Mouse (Mus musculus): ENCODE measurements at regions not wholly inside any gene's neighbourhood (a gene's known extent, or its start where the extent isn't known, plus 50 kb on each side); places are given as distances from the start of the nearest gene placed in this dataset.
"Not testable (repeated sequence)": the region's sequence is repeated elsewhere in the genome, so short reads cannot be mapped to it uniquely, and the experiment has no call there.

- DNase-seq, result no peak
These were observed 575.8 kb downstream of the Cypt12 start for GRCm38 (mm10) chr3:18524011-18524410.

- no peak for DNase-seq
These were observed 609.0 kb downstream of the Cypt12 start for GRCm38 (mm10) chr3:18557201-18557600.

- no peak for DNase-seq
These were observed 612.1 kb downstream of the Cypt12 start for GRCm38 (mm10) chr3:18560282-18560785.

- DNase-seq, result not testable (repeated sequence)
These were observed 632.9 kb downstream of the Cypt12 start for GRCm38 (mm10) chr3:18580911-18581626.

- no peak for DNase-seq
These were observed 672.4 kb downstream of the Cypt12 start for GRCm38 (mm10) chr3:18620608-18621007.

GRCm38 (mm10) chr3:18623831-18624304 is 675.7 kb downstream of the Cypt12 start:
- peak; percentile 68 for DNase-seq

- peak; percentile 57 for DNase-seq
These were observed 676.4 kb downstream of the Cypt12 start for GRCm38 (mm10) chr3:18624381-18625145.

GRCm38 (mm10) chr3:18625395-18626328 is 677.5 kb downstream of the Cypt12 start:
- peak; percentile 17 for DNase-seq

- no peak for DNase-seq
These were observed 678.2 kb downstream of the Cypt12 start for GRCm38 (mm10) chr3:18626375-18626774.

- DNase-seq, result no peak
These were observed 678.6 kb downstream of the Cypt12 start for GRCm38 (mm10) chr3:18626820-18627219.

GRCm38 (mm10) chr3:18629233-18629632 is 681.0 kb downstream of the Cypt12 start:
- DNase-seq, result no peak

- DNase-seq, result no peak
These were observed 683.4 kb downstream of the Cypt12 start for GRCm38 (mm10) chr3:18631601-18632000.

- DNase-seq, result no peak
These were observed 686.6 kb downstream of the Cypt12 start for GRCm38 (mm10) chr3:18634855-18635254.

GRCm38 (mm10) chr3:18637553-18637952 is 689.3 kb downstream of the Cypt12 start:
- no peak for DNase-seq

- no peak for DNase-seq
These were observed 692.1 kb downstream of the Cypt12 start for GRCm38 (mm10) chr3:18640286-18640685.

GRCm38 (mm10) chr3:18641688-18642087 is 693.5 kb downstream of the Cypt12 start:
- DNase-seq, result no peak

- peak; percentile 32 for DNase-seq
These were observed 695.3 kb downstream of the Cypt12 start for GRCm38 (mm10) chr3:18643408-18644035.

GRCm38 (mm10) chr3:18645481-18645880 is 697.3 kb downstream of the Cypt12 start:
- DNase-seq, result no peak

- DNase-seq, result no peak
These were observed 697.7 kb downstream of the Cypt12 start for GRCm38 (mm10) chr3:18645927-18646326.

- DNase-seq, result no peak
These were observed 705.3 kb downstream of the Cypt12 start for GRCm38 (mm10) chr3:18653557-18653956.

- no peak for DNase-seq
These were observed 717.5 kb downstream of the Cypt12 start for GRCm38 (mm10) chr3:18665738-18666137.

- no peak for DNase-seq
These were observed 719.5 kb downstream of the Cypt12 start for GRCm38 (mm10) chr3:18667726-18668125.

Measured in lung, postnatal 14 days (tissue).